Mouse (Mus musculus): ENCODE measurements at regions not wholly inside any gene's neighbourhood (a gene's known extent, or its start where the extent isn't known, plus 50 kb on each side); places are given as distances from the start of the nearest gene placed in this dataset.

DNA sequence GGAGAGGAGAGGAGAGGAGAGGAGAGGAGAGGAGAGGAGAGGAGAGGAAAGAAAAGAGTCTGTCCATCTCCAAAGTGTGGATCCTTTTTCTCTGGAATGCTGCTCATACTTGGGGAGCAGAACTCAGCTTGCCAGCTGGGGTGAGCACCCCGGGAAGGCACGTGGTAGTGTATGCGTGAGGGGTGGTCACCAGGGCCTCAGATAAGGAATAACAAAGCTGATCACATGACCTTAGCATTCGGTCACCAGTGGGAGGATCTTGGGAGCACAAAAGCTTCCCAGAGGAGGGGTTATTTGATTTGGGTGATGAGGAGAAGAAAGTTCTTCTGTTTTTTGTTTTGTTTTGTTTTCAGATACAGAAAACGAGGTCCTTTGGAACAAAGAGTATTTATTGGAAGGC is 69.4 kb upstream of the Tle3 start:
- 14% methylated on average over 5 of the region's 5 CpGs for WGBS
- H3K9ac ChIP-seq (replicated peaks; ENCODE audit: low read depth, low read length), result no peak overlapping the region

GRCm38 (mm10) chr9:61306306-61306705 is 65.9 kb upstream of the Tle3 start:
- Histone ChIP-seq H3K4me1 (ENCODE audit: control insufficient read depth, insufficient read depth, low read length) (no peaks in the 10 kb centered on the region), H3K27me3 (ENCODE audit: control insufficient read depth, insufficient read depth, low read length) (no peaks in the 10 kb centered on the region), H3K36me3 (ENCODE audit: control insufficient read depth, insufficient read depth, low read length) (no peaks in the 10 kb centered on the region), H3K4me2 (replicated peaks; ENCODE audit: low read depth, low read length) (no peak overlapping the region), H3K27ac (ENCODE audit: low read length) (no peak overlapping the region), H3K9ac (replicated peaks; ENCODE audit: low read depth, low read length) (no peak overlapping the region), H3K4me3 (ENCODE audit: low read depth, low read length) (no peak overlapping the region), H3K9me3 (ENCODE audit: control insufficient read depth, low read depth, low read length) (no peaks in the 10 kb centered on the region)
- WGBS, result 53% methylated on average over 9 of the region's 9 CpGs
- no peak for ATAC-seq (ENCODE audit: insufficient number of reproducible peaks, insufficient read depth, low FRiP score, low read depth)

More for the DNA sequence above, 69.4 kb upstream of the Tle3 start:
- ATAC-seq (ENCODE audit: insufficient number of reproducible peaks, insufficient read depth, low FRiP score, low read depth), result no peak
- Histone ChIP-seq H3K4me3 (ENCODE audit: low read depth, low read length) (no peak overlapping the region), H3K27me3 (ENCODE audit: control insufficient read depth, insufficient read depth, low read length) (no peaks in the 10 kb centered on the region), H3K4me2 (replicated peaks; ENCODE audit: low read depth, low read length) (no peak overlapping the region), H3K27ac (ENCODE audit: low read length) (no peak overlapping the region), H3K4me1 (ENCODE audit: control insufficient read depth, insufficient read depth, low read length) (no peaks in the 10 kb centered on the region), H3K9me3 (ENCODE audit: control insufficient read depth, low read depth, low read length) (no peaks in the 10 kb centered on the region), H3K36me3 (ENCODE audit: control insufficient read depth, insufficient read depth, low read length) (no peaks in the 10 kb centered on the region)

DNA sequence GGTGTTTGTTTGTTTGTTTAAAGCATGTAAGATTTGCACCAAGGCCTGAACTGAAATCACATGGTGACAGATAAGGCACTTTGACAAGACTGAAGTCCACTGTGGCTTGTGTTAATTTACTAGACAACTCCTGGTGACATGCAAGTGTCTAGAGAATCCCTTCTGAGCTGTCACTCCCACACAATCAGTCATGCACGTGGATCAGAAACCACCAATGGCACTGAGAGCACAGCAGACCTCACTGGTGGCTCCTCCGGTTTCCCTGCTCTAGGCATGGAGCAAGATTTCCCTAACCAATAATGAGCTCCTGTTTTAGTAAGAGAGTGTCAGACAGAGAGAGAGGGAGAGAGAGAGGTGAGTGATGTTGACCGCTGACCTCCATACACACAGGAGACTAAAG is 63.1 kb upstream of the Tle3 start:
- H3K27ac ChIP-seq (ENCODE audit: low read length), result no peak overlapping the region
- H3K9me3 ChIP-seq (ENCODE audit: control insufficient read depth, low read depth, low read length), result no peaks in the 10 kb centered on the region
- H3K27me3 ChIP-seq (ENCODE audit: control insufficient read depth, insufficient read depth, low read length), result no peaks in the 10 kb centered on the region
- no peak overlapping the region for H3K4me3 ChIP-seq (ENCODE audit: low read depth, low read length)
- H3K4me2 ChIP-seq (replicated peaks; ENCODE audit: low read depth, low read length), result no peak overlapping the region
- no peaks in the 10 kb centered on the region for H3K4me1 ChIP-seq (ENCODE audit: control insufficient read depth, insufficient read depth, low read length)
- H3K36me3 ChIP-seq (ENCODE audit: control insufficient read depth, insufficient read depth, low read length), result no peaks in the 10 kb centered on the region
- 57% methylated on average over 3 of the region's 3 CpGs for WGBS
- ATAC-seq (ENCODE audit: insufficient number of reproducible peaks, insufficient read depth, low FRiP score, low read depth), result no peak
- H3K9ac ChIP-seq (replicated peaks; ENCODE audit: low read depth, low read length), result no peak overlapping the region

- peaks cover 7% of the 10 kb centered on the region for H3K4me1 ChIP-seq (ENCODE audit: control insufficient read depth, insufficient read depth, low read length)
- H3K9me3 ChIP-seq (ENCODE audit: control insufficient read depth, low read depth, low read length), result no peaks in the 10 kb centered on the region
- H3K27ac ChIP-seq (ENCODE audit: low read length), result no peak overlapping the region
- no peaks in the 10 kb centered on the region for H3K27me3 ChIP-seq (ENCODE audit: control insufficient read depth, insufficient read depth, low read length)
- no peak for ATAC-seq (ENCODE audit: insufficient number of reproducible peaks, insufficient read depth, low FRiP score, low read depth)
- no peak overlapping the region for H3K4me2 ChIP-seq (replicated peaks; ENCODE audit: low read depth, low read length)
- H3K9ac ChIP-seq (replicated peaks; ENCODE audit: low read depth, low read length), result no peak overlapping the region
- H3K4me3 ChIP-seq (ENCODE audit: low read depth, low read length), result no peak overlapping the region
- H3K36me3 ChIP-seq (ENCODE audit: control insufficient read depth, insufficient read depth, low read length), result no peaks in the 10 kb centered on the region
- WGBS, result 86% methylated on average over 8 of the region's 8 CpGs
These were observed 62.2 kb upstream of the Tle3 start for GRCm38 (mm10) chr9:61309768-61310493.

- peaks cover 14% of the 10 kb centered on the region for H3K4me1 ChIP-seq (ENCODE audit: control insufficient read depth, insufficient read depth, low read length)
- no peaks in the 10 kb centered on the region for H3K36me3 ChIP-seq (ENCODE audit: control insufficient read depth, insufficient read depth, low read length)
- H3K9ac ChIP-seq (replicated peaks; ENCODE audit: low read depth, low read length), result no peak overlapping the region
- no peak overlapping the region for H3K4me2 ChIP-seq (replicated peaks; ENCODE audit: low read depth, low read length)
- no peak overlapping the region for H3K27ac ChIP-seq (ENCODE audit: low read length)
- 71% methylated on average over 5 of the region's 5 CpGs for WGBS
- H3K4me3 ChIP-seq (ENCODE audit: low read depth, low read length), result no peak overlapping the region
- H3K9me3 ChIP-seq (ENCODE audit: control insufficient read depth, low read depth, low read length), result no peaks in the 10 kb centered on the region
- no peak for ATAC-seq (ENCODE audit: insufficient number of reproducible peaks, insufficient read depth, low FRiP score, low read depth)
- H3K27me3 ChIP-seq (ENCODE audit: control insufficient read depth, insufficient read depth, low read length), result no peaks in the 10 kb centered on the region
These were observed 61.6 kb upstream of the Tle3 start for GRCm38 (mm10) chr9:61310574-61310973.

DNA sequence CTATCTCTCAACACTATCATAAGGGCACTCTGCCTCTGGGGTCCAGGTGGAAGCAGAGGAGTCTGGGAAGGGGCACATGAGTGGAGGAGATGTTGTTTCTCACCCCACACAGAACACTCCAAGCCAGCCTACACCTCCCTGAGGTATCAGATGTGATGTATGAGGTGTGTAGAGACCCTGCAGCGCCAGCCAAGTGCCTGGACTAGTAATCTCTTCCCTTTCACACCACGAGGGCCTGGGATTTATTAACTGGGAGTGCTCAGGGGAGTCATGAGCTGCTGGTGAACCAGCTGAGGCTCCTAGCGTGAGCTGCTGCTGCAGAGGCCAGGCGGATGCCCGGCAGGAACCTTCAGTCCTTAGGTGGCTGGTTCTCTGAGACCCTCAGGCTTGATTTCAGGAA is 60.6 kb upstream of the Tle3 start:
- Histone ChIP-seq H3K36me3 (ENCODE audit: control insufficient read depth, insufficient read depth, low read length) (no peaks in the 10 kb centered on the region), H3K4me3 (ENCODE audit: low read depth, low read length) (no peak overlapping the region), H3K4me2 (replicated peaks; ENCODE audit: low read depth, low read length) (no peak overlapping the region), H3K4me1 (ENCODE audit: control insufficient read depth, insufficient read depth, low read length) (peaks cover 24% of the 10 kb centered on the region), H3K27me3 (ENCODE audit: control insufficient read depth, insufficient read depth, low read length) (no peaks in the 10 kb centered on the region), H3K9ac (replicated peaks; ENCODE audit: low read depth, low read length) (no peak overlapping the region), H3K9me3 (ENCODE audit: control insufficient read depth, low read depth, low read length) (no peaks in the 10 kb centered on the region), H3K27ac (ENCODE audit: low read length) (no peak overlapping the region)
- no peak for ATAC-seq (ENCODE audit: insufficient number of reproducible peaks, insufficient read depth, low FRiP score, low read depth)
- 49% methylated on average over 5 of the region's 5 CpGs for WGBS

DNA sequence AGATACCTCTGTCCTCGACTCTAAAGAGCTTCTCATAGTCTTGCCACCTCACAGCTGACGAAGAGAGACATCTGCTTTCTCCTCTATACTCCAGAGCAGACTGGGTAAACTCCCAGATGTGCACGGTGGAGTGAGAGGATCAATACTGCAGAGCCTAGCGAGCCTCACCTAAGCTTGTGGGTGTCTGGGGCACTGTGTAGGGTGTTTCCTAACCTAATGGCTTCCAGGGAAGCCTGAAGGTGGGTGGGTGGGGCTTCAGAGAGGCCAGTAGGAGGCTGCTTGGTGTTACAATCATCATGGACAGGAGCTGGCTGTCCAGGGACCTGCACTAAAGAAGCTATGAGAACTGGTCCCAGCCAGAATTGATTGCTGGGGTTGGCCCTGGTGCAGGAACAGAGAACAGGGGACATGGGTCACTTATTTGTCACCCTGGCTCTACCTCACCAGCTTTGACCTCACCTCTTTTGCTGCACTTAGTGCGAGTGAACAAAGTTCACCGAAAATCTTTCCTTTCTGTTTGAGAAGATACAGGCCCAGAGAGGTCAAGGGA is 57.5 kb upstream of the Tle3 start:
- H3K36me3 ChIP-seq (ENCODE audit: control insufficient read depth, insufficient read depth, low read length), result no peaks in the 10 kb centered on the region
- no peak for ATAC-seq (ENCODE audit: insufficient number of reproducible peaks, insufficient read depth, low FRiP score, low read depth)
- H3K4me1 ChIP-seq (ENCODE audit: control insufficient read depth, insufficient read depth, low read length), result peaks cover 27% of the 10 kb centered on the region
- no peak overlapping the region for H3K9ac ChIP-seq (replicated peaks; ENCODE audit: low read depth, low read length)
- H3K27me3 ChIP-seq (ENCODE audit: control insufficient read depth, insufficient read depth, low read length), result no peaks in the 10 kb centered on the region
- WGBS, result 36% methylated on average over 6 of the region's 6 CpGs
- H3K4me3 ChIP-seq (ENCODE audit: low read depth, low read length), result no peak overlapping the region
- no peak overlapping the region for H3K27ac ChIP-seq (ENCODE audit: low read length)
- no peaks in the 10 kb centered on the region for H3K9me3 ChIP-seq (ENCODE audit: control insufficient read depth, low read depth, low read length)
- H3K4me2 ChIP-seq (replicated peaks; ENCODE audit: low read depth, low read length), result no peak overlapping the region

GRCm38 (mm10) chr9:61315371-61316298 is 56.5 kb upstream of the Tle3 start:
- Histone ChIP-seq H3K4me1 (ENCODE audit: control insufficient read depth, insufficient read depth, low read length) (peaks cover 27% of the 10 kb centered on the region), H3K27me3 (ENCODE audit: control insufficient read depth, insufficient read depth, low read length) (no peaks in the 10 kb centered on the region), H3K27ac (ENCODE audit: low read length) (peak overlapping the region; percentile 81), H3K9me3 (ENCODE audit: control insufficient read depth, low read depth, low read length) (no peaks in the 10 kb centered on the region), H3K4me3 (ENCODE audit: low read depth, low read length) (no peak overlapping the region), H3K9ac (replicated peaks; ENCODE audit: low read depth, low read length) (no peak overlapping the region), H3K4me2 (replicated peaks; ENCODE audit: low read depth, low read length) (no peak overlapping the region), H3K36me3 (ENCODE audit: control insufficient read depth, insufficient read depth, low read length) (no peaks in the 10 kb centered on the region)
- ATAC-seq (ENCODE audit: insufficient number of reproducible peaks, insufficient read depth, low FRiP score, low read depth), result peak; percentile 43; the same call in 1 of the 2 replicates
- 24% methylated on average over 17 of the region's 17 CpGs for WGBS
